Mouse (Mus musculus) spleen, postnatal 4 days (tissue): ENCODE measurements at regions not wholly inside any gene's neighbourhood (a gene's known extent, or its start where the extent isn't known, plus 50 kb on each side); places are given as distances from the start of the nearest gene placed in this dataset.
A peak's percentile ranks its signal among the peaks of the same experiment; 100 is the strongest.

Experiments used
- DNase-seq, 2 experiments: peaks; one replicate each; pipeline ENCODE4 v3.0.0; 2022; ENCODE audit warnings: low spot score in 2 of 2

GRCm38 (mm10) chrX:31170786-31171185 lies 53.3 kb downstream of the Btbd35f29 start:
- peak in 1 of 2 experiments; percentile 80 for DNase-seq

GRCm38 (mm10) chrX:31175549-31175948 lies 58.1 kb downstream of the Btbd35f29 start:
- peak in 1 of 2 experiments; percentile 72 for DNase-seq

GRCm38 (mm10) chrX:31176137-31176536 lies 58.7 kb downstream of the Btbd35f29 start:
- DNase-seq: peak in 1 of 2 experiments; percentile 66
